Mouse (Mus musculus) embryonic facial prominence, embryonic 11.5 days (tissue): ENCODE data around the gene Gm4952. TPM values are rescaled to one million over a fixed set of nuclear protein-coding genes. Genes with fewer than 3 reads are reported as not detected.

Source experiments
- ATAC-seq: fragments of 200-750 bp; cut with Nextera tagmentation; replicated peaks from 2 replicates; pipeline ENCODE4 v1.8.0; 2017; ENCODE audit warnings: low read depth; ENCODE audit not compliant: insufficient number of reproducible peaks, low FRiP score, low TSS enrichment
- DNase-seq: peaks from one replicate; pipeline ENCODE4 v3.0.0-alpha.2; 2015; ENCODE audit warnings: low spot score
- H3K27ac ChIP-seq: fragments of 300-500 bp; sonication (generic); replicated peaks from 2 replicates; pipeline ENCODE4 v1.5.1; 2014; ENCODE audit warnings: mild to moderate bottlenecking, low read depth, low read length, control low read depth
- H3K27me3 ChIP-seq: fragments of 300-500 bp; sonication (generic); 2 replicates; pipeline ENCODE4 v1.6.1; 2014; ENCODE audit warnings: mild to moderate bottlenecking, low read length, moderate library complexity, mixed read lengths; ENCODE audit not compliant: control insufficient read depth, insufficient read depth
- H3K36me3 ChIP-seq: fragments of 300-500 bp; sonication (generic); replicated peaks from 2 replicates; pipeline ENCODE4 v1.6.1; 2014; ENCODE audit warnings: low read depth, mild to moderate bottlenecking, low read length, moderate library complexity, mixed read lengths; ENCODE audit not compliant: control insufficient read depth, insufficient read depth
- H3K4me1 ChIP-seq: fragments of 300-500 bp; sonication (generic); 2 replicates; pipeline ENCODE4 v1.6.1; 2014; ENCODE audit warnings: low read length, mixed read lengths; ENCODE audit not compliant: control insufficient read depth, insufficient read depth
- H3K4me2 ChIP-seq: fragments of 300-500 bp; sonication (generic); 2 replicates; pipeline ENCODE4 v1.6.1; 2014; ENCODE audit warnings: low read depth, mild to moderate bottlenecking, control low read depth, low read length, moderate library complexity
- H3K4me3 ChIP-seq: fragments of 300-500 bp; sonication (generic); 2 replicates; pipeline ENCODE4 v1.5.1; 2014; ENCODE audit warnings: low read depth, low read length, control low read depth
- H3K9ac ChIP-seq: fragments of 300-500 bp; sonication (generic); replicated peaks from 2 replicates; pipeline ENCODE4 v1.6.1; 2014; ENCODE audit warnings: mild to moderate bottlenecking, control low read depth, low read length
- H3K9me3 ChIP-seq: fragments of 300-500 bp; sonication (generic); replicated peaks from 2 replicates; pipeline ENCODE4 v1.6.1; 2016; ENCODE audit warnings: mild to moderate bottlenecking, low read length, inconsistent platforms, mixed read lengths; ENCODE audit not compliant: control insufficient read depth
- WGBS: fragments of 180-500 bp; shearing (Covaris S2); extraction: QIAGEN DNeasy Blood & Tissue Kit; methylation state at CpG from one replicate; pipeline ENCODE4 v1.1.7; 2014; 5-methylcytosine and 5-hydroxymethylcytosine counted together
- polyA plus RNA-seq: library from polyadenylated mRNA; unstranded; fragments of >200 nt; fragmentation: Nextera tagmentation; extraction: Ambion mirVana; gene quantifications from 2 replicates; pipeline ENCODE4 v1.2.1, GENCODE M21; 2014

The Gm4952 gene
- polyA plus RNA-seq, 1 experiment from 2014 or later, result 0.18 TPM

DNA sequence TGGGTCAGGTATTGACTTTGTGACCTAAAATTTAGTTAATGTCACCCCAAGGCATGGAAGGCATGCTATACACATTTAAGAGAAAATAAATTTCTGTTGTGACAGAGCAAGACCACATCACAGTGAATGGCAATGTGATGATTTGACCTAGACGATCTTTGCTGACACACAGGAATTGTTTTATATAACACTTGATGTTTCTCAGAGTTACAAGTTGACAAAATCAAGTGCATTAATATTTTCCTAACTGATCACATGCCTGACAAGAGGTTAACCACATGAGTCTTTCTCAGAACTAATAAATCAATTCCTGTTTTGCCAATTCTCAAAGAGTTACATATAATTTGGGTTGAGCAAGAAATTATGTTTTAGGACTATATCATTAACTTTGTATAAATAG is 13.9 kb downstream of the Gm4952 start:
- Histone ChIP-seq H3K4me1 (no peaks in the 10 kb centered on the region), H3K27ac (no peak overlapping the region), H3K36me3 (no peaks in the 10 kb centered on the region), H3K4me3 (no peak overlapping the region), H3K9ac (no peak overlapping the region), H3K9me3 (no peaks in the 10 kb centered on the region), H3K4me2 (no peak overlapping the region), H3K27me3 (no peaks in the 10 kb centered on the region)
- 80% methylated on average over 1 of the region's 1 CpGs for WGBS
- DNase-seq (no peak), ATAC-seq (no peak)

GRCm38 (mm10) chr19:12633176-12633575 is 33.4 kb downstream of the Gm4952 start, which contains the start of gene Glyat:
TSS of gene Glyat (plus strand) at chr19:12633308.
- no peak for ATAC-seq
- H3K4me2 ChIP-seq, result no peak within 1 kb of the TSS
- H3K4me1 ChIP-seq, result no peaks in the 10 kb centered on the region
- no peak within 1 kb of the TSS for H3K27ac ChIP-seq
- DNase-seq, result no peak
- H3K9ac ChIP-seq, result no peak within 1 kb of the TSS
- no peaks in the 10 kb centered on the region for H3K9me3 ChIP-seq
- no peaks in the 10 kb centered on the region for H3K36me3 ChIP-seq
- 77% methylated on average over 4 of the region's 4 CpGs for WGBS
- no peak within 1 kb of the TSS for H3K4me3 ChIP-seq
- no peaks in the 10 kb centered on the region for H3K27me3 ChIP-seq

GRCm38 (mm10) chr19:12634259-12634658 is 34.5 kb downstream of the Gm4952 start:
- no peaks in the 10 kb centered on the region for H3K9me3 ChIP-seq
- no peak overlapping the region for H3K4me3 ChIP-seq
- no peak overlapping the region for H3K4me2 ChIP-seq
- 85% methylated on average over 3 of the region's 3 CpGs for WGBS
- no peaks in the 10 kb centered on the region for H3K27me3 ChIP-seq
- no peak for DNase-seq
- no peak overlapping the region for H3K9ac ChIP-seq
- no peak for ATAC-seq
- no peak overlapping the region for H3K27ac ChIP-seq
- H3K36me3 ChIP-seq, result no peaks in the 10 kb centered on the region
- H3K4me1 ChIP-seq, result no peaks in the 10 kb centered on the region

- WGBS, result 86% methylated on average over 4 of the region's 4 CpGs
- no peak overlapping the region for H3K27ac ChIP-seq
These were observed 35.2 kb downstream of the Gm4952 start for GRCm38 (mm10) chr19:12634963-12635362.

GRCm38 (mm10) chr19:12636863-12637262 is 37.1 kb downstream of the Gm4952 start:
- Histone ChIP-seq H3K36me3 (no peaks in the 10 kb centered on the region), H3K4me1 (no peaks in the 10 kb centered on the region), H3K27ac (no peak overlapping the region), H3K4me3 (no peak overlapping the region), H3K27me3 (no peaks in the 10 kb centered on the region), H3K4me2 (no peak overlapping the region), H3K9me3 (no peaks in the 10 kb centered on the region), H3K9ac (no peak overlapping the region)
- ATAC-seq, result no peak
- no peak for DNase-seq
- 65% methylated on average over 3 of the region's 3 CpGs for WGBS

More at GRCm38 (mm10) chr19:12634963-12635362, 35.2 kb downstream of the Gm4952 start:
- H3K4me1 ChIP-seq, result no peaks in the 10 kb centered on the region
- no peaks in the 10 kb centered on the region for H3K36me3 ChIP-seq
- H3K9ac ChIP-seq, result no peak overlapping the region
- H3K4me2 ChIP-seq, result no peak overlapping the region
- no peaks in the 10 kb centered on the region for H3K9me3 ChIP-seq
- ATAC-seq, result no peak
- H3K27me3 ChIP-seq, result no peaks in the 10 kb centered on the region
- no peak for DNase-seq
- no peak overlapping the region for H3K4me3 ChIP-seq

DNA sequence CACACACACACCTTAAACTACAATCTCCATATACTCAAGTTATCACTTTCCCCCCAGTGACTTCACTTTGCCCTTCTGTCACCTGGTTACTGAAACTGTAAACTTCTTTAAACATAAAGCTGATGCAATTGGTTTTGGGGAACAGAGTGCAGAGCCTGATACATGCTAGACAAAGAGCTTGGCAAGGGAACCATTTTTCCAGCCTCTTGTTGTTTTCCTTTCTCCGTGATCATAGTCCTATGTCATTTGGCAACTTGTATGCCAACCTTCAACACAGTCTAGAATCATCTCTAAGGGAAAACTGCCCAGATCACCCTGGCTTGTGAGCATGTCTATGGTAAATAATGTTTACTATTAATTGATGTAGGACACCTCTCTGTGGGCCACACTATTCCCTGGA is 38.3 kb downstream of the Gm4952 start:
- Histone ChIP-seq H3K9ac (no peak overlapping the region), H3K4me1 (no peaks in the 10 kb centered on the region), H3K36me3 (no peaks in the 10 kb centered on the region), H3K4me3 (no peak overlapping the region), H3K9me3 (no peaks in the 10 kb centered on the region), H3K27me3 (no peaks in the 10 kb centered on the region), H3K27ac (no peak overlapping the region), H3K4me2 (no peak overlapping the region)
- WGBS, result 96% methylated on average over 1 of the region's 1 CpGs
- DNase-seq, result no peak
- ATAC-seq, result no peak

GRCm38 (mm10) chr19:12649511-12649910 is 49.7 kb downstream of the Gm4952 start:
- Histone ChIP-seq H3K4me3 (no peak overlapping the region), H3K27ac (no peak overlapping the region), H3K4me1 (no peaks in the 10 kb centered on the region), H3K36me3 (no peaks in the 10 kb centered on the region), H3K9ac (no peak overlapping the region), H3K4me2 (no peak overlapping the region), H3K27me3 (no peaks in the 10 kb centered on the region), H3K9me3 (no peaks in the 10 kb centered on the region)
- ATAC-seq (no peak), DNase-seq (no peak)

DNA sequence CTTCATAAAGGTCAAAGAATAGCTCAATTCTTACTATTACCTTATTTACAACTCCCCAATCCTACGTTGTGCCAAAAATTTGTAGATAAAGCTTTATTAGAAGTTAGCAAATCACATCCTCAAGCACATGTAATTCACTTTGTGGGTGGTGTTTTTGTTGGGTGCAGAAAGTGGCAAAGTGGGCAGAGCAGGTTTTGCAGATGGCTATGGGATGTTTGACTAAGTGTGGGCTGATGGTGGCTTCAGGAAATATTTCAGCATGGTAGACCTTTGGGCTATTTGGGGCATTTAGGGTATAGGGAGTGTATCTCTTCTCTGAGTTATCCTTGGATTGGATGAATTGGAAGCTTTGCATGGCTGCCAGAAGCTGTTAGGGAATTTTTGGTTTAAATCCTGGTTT is 66.4 kb downstream of the Gm4952 start:
- WGBS, result 73% methylated on average over 1 of the region's 1 CpGs
- no peak for ATAC-seq
- Histone ChIP-seq H3K27me3 (no peaks in the 10 kb centered on the region), H3K9ac (no peak overlapping the region), H3K9me3 (no peaks in the 10 kb centered on the region), H3K4me3 (no peak overlapping the region), H3K36me3 (no peaks in the 10 kb centered on the region), H3K4me1 (no peaks in the 10 kb centered on the region), H3K4me2 (no peak overlapping the region), H3K27ac (no peak overlapping the region)
- DNase-seq, result no peak
